Mouse (Mus musculus): Measurements from ENCODE around the gene Cep19. TPM values are rescaled to one million over a fixed set of nuclear protein-coding genes. Genes with fewer than 3 reads are reported as not detected.

Gene Cep19
- polyA plus RNA-seq, 1 experiment from 2014 or later, result 29.3 TPM

DNA sequence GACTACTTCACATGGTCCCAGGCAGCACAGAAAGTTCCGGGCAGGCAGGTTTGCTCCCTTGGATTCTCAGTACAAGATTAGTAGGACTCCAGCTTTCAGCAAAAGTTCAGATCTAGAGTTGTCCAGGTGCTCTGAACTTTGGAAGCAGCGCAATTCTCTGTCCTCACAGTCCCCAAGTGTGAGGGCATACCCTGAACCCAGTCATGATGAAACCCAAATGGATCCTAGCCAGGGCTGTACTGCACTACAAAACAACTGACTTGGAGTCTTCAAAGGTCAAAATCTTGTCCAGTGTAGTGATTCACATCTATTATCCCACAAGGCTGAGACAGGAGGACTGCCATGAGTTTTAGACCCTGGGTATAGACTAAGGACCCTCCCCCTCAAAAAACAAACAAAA lies 57.8 kb downstream of the Cep19 start:
- Histone ChIP-seq H3K4me1 (ENCODE audit: control insufficient read depth, insufficient read depth, low read length) (no peaks in the 10 kb centered on the region), H3K36me3 (ENCODE audit: control insufficient read depth, insufficient read depth, low read length) (no peaks in the 10 kb centered on the region)
- WGBS, result 79% methylated on average over 2 of the region's 2 CpGs

More for the DNA sequence above, 57.8 kb downstream of the Cep19 start:
- Histone ChIP-seq H3K4me3 (ENCODE audit: low read length) (no peak overlapping the region), H3K27ac (ENCODE audit: low read length) (no peak overlapping the region), H3K9me3 (ENCODE audit: control insufficient read depth, low read length) (no peaks in the 10 kb centered on the region), H3K4me2 (ENCODE audit: low read depth, low read length) (no peak overlapping the region), H3K27me3 (replicated peaks; ENCODE audit: control insufficient read depth, insufficient read depth, low read length) (no peaks in the 10 kb centered on the region), H3K9ac (ENCODE audit: low read depth, low read length) (no peak overlapping the region)
- ATAC-seq, result no peak

Other genes with a start within 250 kb of the Cep19 start
- gene Meltf, start 221.0 kb upstream of the Cep19 start, polyA plus RNA-seq (2015; fragmentation: Nextera tagmentation; extraction: Ambion mirVana), result 106 and 225 TPM in 2 replicates
- 0.40 and 0.70 TPM in 2 replicates for gene Pigz, start 165.9 kb upstream of the Cep19 start, polyA plus RNA-seq (2015; fragmentation: Nextera tagmentation; extraction: Ambion mirVana)
- 140 and 155 TPM in 2 replicates for gene 0610012G03Rik, start 151.3 kb upstream of the Cep19 start, polyA plus RNA-seq (2015; fragmentation: Nextera tagmentation; extraction: Ambion mirVana)
- 63.8 and 72.2 TPM in 2 replicates for gene Ncbp2, start 151.3 kb upstream of the Cep19 start, polyA plus RNA-seq (2015; fragmentation: Nextera tagmentation; extraction: Ambion mirVana)
- gene Senp5, start 96.5 kb upstream of the Cep19 start, polyA plus RNA-seq (2015; fragmentation: Nextera tagmentation; extraction: Ambion mirVana), result 9.1 and 9.8 TPM in 2 replicates
- 34.5 and 34.6 TPM in 2 replicates for gene Pak2, start 20.5 kb upstream of the Cep19 start, polyA plus RNA-seq (2015; fragmentation: Nextera tagmentation; extraction: Ambion mirVana)
- gene Pigx, start 60 bp upstream of the Cep19 start, polyA plus RNA-seq (2015; fragmentation: Nextera tagmentation; extraction: Ambion mirVana), result 108 and 109 TPM in 2 replicates
- gene Nrros, start 65.8 kb downstream of the Cep19 start, polyA plus RNA-seq (2015; fragmentation: Nextera tagmentation; extraction: Ambion mirVana), result 13.1 and 13.3 TPM in 2 replicates
- gene Bex6, start 80.0 kb downstream of the Cep19 start, polyA plus RNA-seq (2015; fragmentation: Nextera tagmentation; extraction: Ambion mirVana), result not detected in 2 replicates
- 2.6 and 2.7 TPM in 2 replicates for gene Fbxo45, start 147.4 kb downstream of the Cep19 start, polyA plus RNA-seq (2015; fragmentation: Nextera tagmentation; extraction: Ambion mirVana)
- 17.2 and 17.6 TPM in 2 replicates for gene Wdr53, start 147.4 kb downstream of the Cep19 start, polyA plus RNA-seq (2015; fragmentation: Nextera tagmentation; extraction: Ambion mirVana)
- not detected in 2 replicates for gene Smco1, start 171.7 kb downstream of the Cep19 start, polyA plus RNA-seq (2015; fragmentation: Nextera tagmentation; extraction: Ambion mirVana)
- gene Rnf168, start 177.7 kb downstream of the Cep19 start, polyA plus RNA-seq (2015; fragmentation: Nextera tagmentation; extraction: Ambion mirVana), result 14.4 and 16.8 TPM in 2 replicates
- 13.6 and 14.7 TPM in 2 replicates for gene Ubxn7, start 232.5 kb downstream of the Cep19 start, polyA plus RNA-seq (2015; fragmentation: Nextera tagmentation; extraction: Ambion mirVana)